Mouse (Mus musculus) bone marrow macrophage, adult 2 months (primary cell): Measurements from ENCODE around the gene Rbpj.

ENCODE experiments used
- CTCF ChIP-seq: IDR thresholded peaks from 2 replicates; pipeline ENCODE4 v1.5.1; 2012; ENCODE audit warnings: low read depth, mild to moderate bottlenecking, low read length, moderate library complexity
- POLR2A ChIP-seq: IDR thresholded peaks from 2 replicates; pipeline ENCODE4 v1.6.1; 2012; ENCODE audit warnings: mild to moderate bottlenecking, low read depth, low read length, borderline replicate concordance

DNA sequence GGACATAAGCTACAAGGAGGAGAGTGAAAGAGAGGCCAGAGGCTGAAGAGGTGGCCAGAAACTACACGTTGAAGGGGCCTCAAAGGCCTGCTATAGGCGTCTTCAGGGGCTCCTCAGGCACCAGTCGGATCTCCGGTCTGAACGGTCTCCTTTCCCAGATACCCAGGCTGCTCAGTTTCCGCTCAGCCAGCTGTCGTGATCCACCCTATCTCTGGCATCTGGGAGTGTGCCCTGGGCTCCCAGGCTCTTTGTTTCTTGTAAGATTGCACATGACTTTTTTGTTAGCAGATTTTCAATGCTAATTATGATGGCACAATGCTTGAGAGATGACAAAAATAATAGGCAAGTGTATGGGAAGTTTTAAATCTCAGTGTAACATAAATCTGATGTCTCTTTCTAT, 95.2 kb downstream of the Rbpj start:
- no peak for TF ChIP-seq CTCF
- TF ChIP-seq POLR2A: no peak
